Mouse (Mus musculus): ENCODE measurements around the gene Olfr329-ps. TPM values are rescaled to one million over a fixed set of nuclear protein-coding genes. Genes with fewer than 3 reads are reported as not detected.
"Not testable (repeated sequence)": the region's sequence is repeated elsewhere in the genome, so short reads cannot be mapped to it uniquely, and the experiment has no call there.

The Olfr329-ps gene
- not detected in 2 replicates for polyA plus RNA-seq (2015; fragmentation: Nextera tagmentation; extraction: Ambion mirVana)

GRCm38 (mm10) chr11:58546322-58546721, at the start of gene Olfr329-ps:
Gene Olfr329-ps (minus strand): TSS chr11:58546422.
- Histone ChIP-seq H3K9ac (no peak within 1 kb of the TSS), H3K4me2 (no peak within 1 kb of the TSS), H3K36me3 (no peaks in the 10 kb centered on the region), H3K4me1 (replicated peaks) (no peaks in the 10 kb centered on the region), H3K9me3 (replicated peaks) (no peaks in the 10 kb centered on the region), H3K27ac (no peak within 1 kb of the TSS), H3K27me3 (no peaks in the 10 kb centered on the region), H3K4me3 (no peak within 1 kb of the TSS)
- no peak for ATAC-seq (replicated peaks; ENCODE audit: insufficient number of reproducible peaks, insufficient read depth, low FRiP score, low read depth)
- 71% methylated on average over 5 of the region's 5 CpGs for WGBS

DNA sequence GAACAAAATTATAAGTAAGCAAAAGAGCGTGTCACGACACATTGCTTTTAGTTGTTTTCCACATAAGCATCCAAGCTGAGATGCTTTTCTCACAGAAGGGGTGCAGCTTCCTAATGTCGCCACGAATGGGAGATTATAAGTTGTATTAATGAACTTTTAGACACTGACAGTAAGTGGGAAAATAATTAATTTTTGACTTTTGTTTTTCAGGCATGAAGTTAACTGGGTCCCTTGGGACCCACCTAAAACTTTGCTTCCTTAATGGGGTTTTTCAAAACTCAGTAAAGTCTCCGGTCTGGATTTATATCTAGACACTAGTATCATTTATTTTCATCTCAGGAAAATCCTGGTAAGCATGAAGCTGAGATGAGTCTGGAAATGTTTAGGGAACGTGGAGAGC, 48.6 kb upstream of the Olfr329-ps start, which contains the start of gene Olfr324:
Gene Olfr324 (plus strand): TSS at position 301 of the 400 bp plus-strand sequence.
- Histone ChIP-seq H3K27me3 (peaks cover 3% of the 10 kb centered on the region; the same call in 1 of the 2 replicates), H3K9ac (no peak within 1 kb of the TSS), H3K9me3 (replicated peaks) (no peaks in the 10 kb centered on the region), H3K36me3 (no peaks in the 10 kb centered on the region), H3K4me1 (replicated peaks) (no peaks in the 10 kb centered on the region), H3K4me2 (no peak within 1 kb of the TSS), H3K4me3 (no peak within 1 kb of the TSS), H3K27ac (no peak within 1 kb of the TSS)
- no peak for ATAC-seq (replicated peaks; ENCODE audit: insufficient number of reproducible peaks, insufficient read depth, low FRiP score, low read depth)
- WGBS, result 74% methylated on average over 6 of the region's 6 CpGs

DNA sequence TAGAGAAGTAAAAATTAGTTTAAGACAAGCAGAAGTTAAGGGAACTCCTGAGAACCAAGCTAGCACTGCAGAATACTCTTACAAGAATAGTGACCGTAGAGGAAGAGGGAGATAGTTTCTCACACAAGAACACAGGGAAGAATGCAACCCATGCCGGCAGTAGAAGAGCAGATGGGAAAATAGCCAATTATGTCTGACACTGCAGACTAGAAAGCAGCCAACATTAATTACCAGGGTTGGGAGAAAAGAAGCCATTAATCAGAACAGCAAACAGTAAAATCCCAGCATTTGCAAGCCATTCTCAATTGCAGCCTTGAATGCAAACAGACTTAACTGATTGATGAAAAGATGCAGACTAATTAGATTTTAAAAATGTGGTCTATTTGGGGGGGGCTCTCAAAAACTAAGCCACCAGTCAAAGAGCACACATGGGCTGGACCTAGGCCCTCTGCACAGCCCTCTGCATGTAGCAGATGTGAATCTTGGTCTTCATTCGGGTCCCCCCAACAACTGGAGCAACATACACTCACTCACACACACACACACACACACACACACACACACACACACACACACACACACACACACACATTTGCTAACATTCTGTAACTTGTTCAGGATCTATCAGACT, 42.5 kb upstream of the Olfr329-ps start:
- Histone ChIP-seq H3K9me3 (replicated peaks) (no peaks in the 10 kb centered on the region), H3K27ac (no peak overlapping the region), H3K9ac (no peak overlapping the region), H3K4me3 (no peak overlapping the region), H3K27me3 (no peaks in the 10 kb centered on the region), H3K36me3 (no peaks in the 10 kb centered on the region), H3K4me2 (no peak overlapping the region), H3K4me1 (replicated peaks) (no peaks in the 10 kb centered on the region)
- no peak for ATAC-seq (replicated peaks; ENCODE audit: insufficient number of reproducible peaks, insufficient read depth, low FRiP score, low read depth)
- WGBS, result 62% methylated on average over 3 of the region's 3 CpGs

DNA sequence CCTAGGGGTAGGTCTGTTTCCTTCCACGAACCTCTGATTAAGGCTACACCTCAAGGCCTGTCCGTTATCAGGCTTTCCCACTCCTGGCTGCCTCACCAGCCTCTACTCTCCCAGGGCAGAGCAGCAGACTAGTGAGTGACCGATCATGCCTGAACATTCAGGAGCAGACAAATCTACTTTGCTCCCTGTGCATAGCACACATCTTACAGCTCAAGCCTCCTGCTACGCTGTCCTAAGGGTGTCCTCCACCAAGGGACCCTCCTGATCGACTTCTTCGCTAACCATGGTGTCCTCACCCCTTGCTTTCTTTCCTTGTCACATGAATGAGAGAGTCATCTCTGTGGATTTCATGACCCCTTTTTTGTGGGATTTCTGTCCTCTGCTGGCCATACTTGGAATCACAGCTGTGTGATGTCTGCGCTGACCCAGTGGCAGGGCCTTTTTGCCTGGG, 41.7 kb upstream of the Olfr329-ps start:
- H3K36me3 ChIP-seq, result no peaks in the 10 kb centered on the region
- no peaks in the 10 kb centered on the region for H3K9me3 ChIP-seq (replicated peaks)
- no peaks in the 10 kb centered on the region for H3K27me3 ChIP-seq
- H3K4me3 ChIP-seq, result no peak overlapping the region
- H3K4me1 ChIP-seq (replicated peaks), result no peaks in the 10 kb centered on the region
- no peak overlapping the region for H3K27ac ChIP-seq
- no peak overlapping the region for H3K9ac ChIP-seq
- WGBS, result 61% methylated on average over 7 of the region's 7 CpGs
- no peak overlapping the region for H3K4me2 ChIP-seq
- no peak for ATAC-seq (replicated peaks; ENCODE audit: insufficient number of reproducible peaks, insufficient read depth, low FRiP score, low read depth)

GRCm38 (mm10) chr11:58578636-58579035, 32.4 kb upstream of the Olfr329-ps start:
- Histone ChIP-seq H3K9me3 (replicated peaks) (no peaks in the 10 kb centered on the region), H3K9ac (no peak overlapping the region), H3K4me2 (no peak overlapping the region), H3K36me3 (no peaks in the 10 kb centered on the region), H3K4me1 (replicated peaks) (no peaks in the 10 kb centered on the region), H3K27ac (no peak overlapping the region), H3K27me3 (no peaks in the 10 kb centered on the region), H3K4me3 (no peak overlapping the region)
- ATAC-seq (replicated peaks; ENCODE audit: insufficient number of reproducible peaks, insufficient read depth, low FRiP score, low read depth), result no peak
- 61% methylated on average over 8 of the region's 8 CpGs for WGBS

GRCm38 (mm10) chr11:58577430-58577829, 31.2 kb upstream of the Olfr329-ps start, which contains the start of gene Olfr325:
Gene Olfr325 (plus strand): TSS chr11:58577730.
- Histone ChIP-seq H3K9ac (no peak within 1 kb of the TSS), H3K4me3 (no peak within 1 kb of the TSS), H3K4me2 (no peak within 1 kb of the TSS), H3K27me3 (no peaks in the 10 kb centered on the region), H3K27ac (no peak within 1 kb of the TSS), H3K36me3 (no peaks in the 10 kb centered on the region), H3K9me3 (replicated peaks) (no peaks in the 10 kb centered on the region), H3K4me1 (replicated peaks) (no peaks in the 10 kb centered on the region)
- 84% methylated on average over 1 of the region's 1 CpGs for WGBS
- ATAC-seq (replicated peaks; ENCODE audit: insufficient number of reproducible peaks, insufficient read depth, low FRiP score, low read depth), result no peak

DNA sequence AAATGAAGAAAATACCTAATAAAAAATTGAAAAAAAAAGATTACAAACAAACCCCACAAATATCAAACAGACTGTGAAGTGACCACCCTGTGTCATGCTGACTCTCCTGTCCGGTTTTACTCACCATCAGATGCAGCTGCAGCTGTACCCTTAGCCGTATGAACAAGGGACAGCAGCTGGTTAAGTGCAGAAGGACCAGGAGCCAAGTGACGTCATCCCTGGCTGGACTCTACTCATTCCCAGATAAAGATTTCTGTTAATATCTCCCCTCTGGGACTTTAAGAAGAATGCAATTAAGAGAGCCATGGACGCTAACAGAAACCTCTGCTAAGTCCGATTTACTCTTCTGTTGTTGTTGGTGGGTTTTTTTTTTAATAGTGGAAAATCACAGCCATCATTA, 24.2 kb upstream of the Olfr329-ps start, which contains the start of gene Olfr224:
Gene Olfr224 (minus strand): TSS at position 149 of the 400 bp plus-strand sequence.
- Histone ChIP-seq H3K36me3 (no peaks in the 10 kb centered on the region), H3K27ac (no peak within 1 kb of the TSS), H3K4me2 (no peak within 1 kb of the TSS), H3K4me3 (no peak within 1 kb of the TSS), H3K9ac (no peak within 1 kb of the TSS), H3K4me1 (replicated peaks) (no peaks in the 10 kb centered on the region), H3K9me3 (replicated peaks) (no peaks in the 10 kb centered on the region), H3K27me3 (no peaks in the 10 kb centered on the region)
- 51% methylated on average over 5 of the region's 5 CpGs for WGBS
- no peak for ATAC-seq (replicated peaks; ENCODE audit: insufficient number of reproducible peaks, insufficient read depth, low FRiP score, low read depth)

- Histone ChIP-seq H3K9me3 (replicated peaks) (no peaks in the 10 kb centered on the region), H3K36me3 (no peaks in the 10 kb centered on the region), H3K4me2 (no peak within 1 kb of the TSS), H3K27ac (no peak within 1 kb of the TSS), H3K4me3 (no peak within 1 kb of the TSS), H3K4me1 (replicated peaks) (no peaks in the 10 kb centered on the region), H3K27me3 (no peaks in the 10 kb centered on the region), H3K9ac (no peak within 1 kb of the TSS)
- no peak for ATAC-seq (replicated peaks; ENCODE audit: insufficient number of reproducible peaks, insufficient read depth, low FRiP score, low read depth)
- 72% methylated on average over 1 of the region's 1 CpGs for WGBS
Observed at GRCm38 (mm10) chr11:58555536-58555935, 9.3 kb upstream of the Olfr329-ps start, which contains the start of gene Olfr328. Gene Olfr328 (minus strand): TSS chr11:58555636.

DNA sequence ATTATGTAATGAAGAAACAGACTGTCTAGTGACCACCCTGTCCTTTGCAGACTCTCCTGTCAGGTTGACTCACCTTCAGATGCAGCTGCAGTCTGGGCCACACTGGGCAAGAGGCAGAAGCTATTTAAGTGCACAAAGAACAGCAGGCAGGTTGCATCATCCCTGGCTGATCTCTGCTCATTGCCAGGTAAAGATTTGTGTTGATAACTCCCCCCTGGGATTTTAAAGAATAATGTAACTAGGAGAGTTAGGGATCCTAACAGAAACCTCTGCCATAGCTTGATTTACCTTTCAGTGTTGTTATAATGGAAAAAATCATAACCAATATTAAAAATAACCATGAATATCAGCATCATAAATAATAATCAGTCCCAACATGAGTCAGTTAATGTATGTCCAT, 11.5 kb downstream of the Olfr329-ps start, which contains the start of gene Olfr330:
Gene Olfr330 (minus strand): TSS at position 101 of the 400 bp plus-strand sequence.
- not testable (repeated sequence) for H3K27ac ChIP-seq; H3K36me3 ChIP-seq; H3K9me3 ChIP-seq (replicated peaks); H3K4me3 ChIP-seq; H3K4me2 ChIP-seq; H3K4me1 ChIP-seq (replicated peaks); H3K27me3 ChIP-seq; ATAC-seq (replicated peaks; ENCODE audit: insufficient number of reproducible peaks, insufficient read depth, low FRiP score, low read depth); H3K9ac ChIP-seq

DNA sequence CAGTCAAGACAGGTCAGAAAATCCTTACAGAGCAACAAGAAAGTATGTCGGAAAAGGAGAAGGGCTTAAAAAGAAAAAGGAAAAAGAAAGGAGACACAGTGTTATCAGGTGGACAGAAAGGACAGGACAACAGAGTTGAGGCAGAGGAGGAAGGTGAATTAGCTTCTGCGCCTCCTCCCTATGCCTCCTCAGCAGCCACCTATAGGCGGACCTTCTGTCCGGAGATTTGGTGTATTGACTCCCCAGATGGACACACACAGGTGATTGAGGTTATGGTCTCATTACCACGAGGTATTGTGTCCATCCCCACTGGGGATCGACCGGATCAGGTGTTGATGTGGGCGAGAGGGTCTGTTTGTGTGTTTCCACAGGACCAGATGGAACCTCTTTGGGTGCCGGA, 26.5 kb downstream of the Olfr329-ps start:
- WGBS, result 90% methylated on average over 7 of the region's 9 CpGs
- H3K9me3 ChIP-seq (replicated peaks); H3K9ac ChIP-seq; H3K4me2 ChIP-seq; ATAC-seq (replicated peaks; ENCODE audit: insufficient number of reproducible peaks, insufficient read depth, low FRiP score, low read depth); H3K4me1 ChIP-seq (replicated peaks); H3K27me3 ChIP-seq; H3K4me3 ChIP-seq; H3K27ac ChIP-seq; H3K36me3 ChIP-seq: not testable (repeated sequence)

DNA sequence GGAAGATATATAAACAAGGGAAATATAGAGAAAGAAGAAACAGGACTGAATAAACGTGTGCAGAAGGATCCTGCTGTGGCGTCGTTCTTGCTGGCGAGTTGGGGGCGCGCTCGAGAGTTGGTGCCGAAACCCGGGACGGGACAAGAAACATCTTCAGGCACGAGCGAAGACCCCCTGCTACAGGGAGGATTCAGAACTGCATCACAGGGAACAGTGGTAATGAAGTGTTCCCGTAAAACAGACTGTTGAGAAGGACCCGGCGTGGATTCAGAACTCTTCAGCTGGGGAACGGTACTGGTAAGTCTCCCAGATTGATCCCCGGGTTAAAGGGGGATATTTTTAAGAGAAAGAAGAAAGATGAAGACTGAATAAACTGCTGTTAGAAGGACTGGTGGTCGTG, 27.3 kb downstream of the Olfr329-ps start:
- not testable (repeated sequence) for H3K27ac ChIP-seq; ATAC-seq (replicated peaks; ENCODE audit: insufficient number of reproducible peaks, insufficient read depth, low FRiP score, low read depth); H3K4me3 ChIP-seq; H3K27me3 ChIP-seq; H3K9me3 ChIP-seq (replicated peaks); H3K4me2 ChIP-seq; H3K4me1 ChIP-seq (replicated peaks); H3K36me3 ChIP-seq; H3K9ac ChIP-seq
- WGBS, result 90% methylated on average over 18 of the region's 18 CpGs

GRCm38 (mm10) chr11:58509058-58509457, 37.2 kb downstream of the Olfr329-ps start:
- not testable (repeated sequence) for H3K27me3 ChIP-seq; H3K4me3 ChIP-seq; H3K27ac ChIP-seq; ATAC-seq (replicated peaks; ENCODE audit: insufficient number of reproducible peaks, insufficient read depth, low FRiP score, low read depth); H3K9me3 ChIP-seq (replicated peaks); H3K4me2 ChIP-seq; H3K4me1 ChIP-seq (replicated peaks); H3K36me3 ChIP-seq; H3K9ac ChIP-seq
- WGBS, result 76% methylated on average over 19 of the region's 19 CpGs
